ENCODE assay signal across 11 mouse cellular contexts in the genomic region with DNA sequence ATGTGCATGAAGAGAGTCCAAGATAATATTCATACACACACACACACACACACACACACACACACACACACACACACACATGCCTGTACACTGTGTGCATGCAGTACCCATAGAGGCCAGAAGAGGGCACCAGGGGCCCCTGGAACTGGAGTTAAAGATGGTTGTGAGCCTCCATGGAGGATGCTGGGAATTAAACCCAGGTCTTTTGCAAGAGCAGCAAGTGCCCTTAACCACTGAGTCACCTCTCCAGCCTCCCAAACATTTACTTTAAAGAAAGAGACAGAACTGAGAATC. TPM values are rescaled to one million over a fixed set of nuclear protein-coding genes. Genes with fewer than 3 reads are reported as not detected.
A peak's percentile ranks its signal among the peaks of the same experiment; 100 is the strongest.
DNase-seq lines count a peak whose midpoint lies in the region; ATAC-seq lines count a peak whose summit lies in the region.
"Had no signal": no experiment of that assay in that cellular context is flagged by ENCODE, and none has a peak within 500 bp of the region (broad histone marks: within the 10 kb centered on the region; RNA-seq: fewer than 3 reads in every experiment).

No protein-coding gene starts in this region.

- peak overlapping the region; percentile 66; the same call in 1 of the 2 replicates for H3K27ac ChIP-seq in kidney, embryonic 15.5 days
- H3K27ac ChIP-seq in kidney, embryonic 16.5 days (ENCODE audit: low read length), result no peak overlapping the region
- no peak overlapping the region for H3K27ac ChIP-seq in limb, embryonic 10.5 days

- H3K27me3 ChIP-seq in kidney, embryonic 15.5 days, result 0 out of 2 replicates have a peak, but pooled peaks cover 15% of the 10 kb centered on the region
- H3K27me3 ChIP-seq in kidney, embryonic 16.5 days (ENCODE audit: insufficient read depth, low read length), result 0 out of 2 replicates have a peak, but pooled peaks cover 5% of the 10 kb centered on the region
- H3K27me3 ChIP-seq in limb, embryonic 10.5 days (ENCODE audit: low read depth, poor library complexity, severe bottlenecking), result peaks cover 26% of the 10 kb centered on the region

- no peaks in the 10 kb centered on the region for H3K9me3 ChIP-seq in kidney, embryonic 15.5 days (replicated peaks)
- no peaks in the 10 kb centered on the region for H3K9me3 ChIP-seq in kidney, embryonic 16.5 days (ENCODE audit: low read length)
- no peaks in the 10 kb centered on the region for H3K9me3 ChIP-seq in limb, embryonic 10.5 days (replicated peaks)
- H3K9me3 ChIP-seq: lung, embryonic 15.5 days had no signal

- H3K4me2 ChIP-seq in kidney, embryonic 15.5 days, result no peak overlapping the region
- H3K4me2 ChIP-seq in kidney, embryonic 16.5 days (replicated peaks; ENCODE audit: low read depth, low read length), result no peak overlapping the region

- no peaks in the 10 kb centered on the region for H3K36me3 ChIP-seq in kidney, embryonic 15.5 days
- no peaks in the 10 kb centered on the region for H3K36me3 ChIP-seq in kidney, embryonic 16.5 days (ENCODE audit: insufficient read depth, low read length)
- H3K36me3 ChIP-seq in limb, embryonic 10.5 days, result no peaks in the 10 kb centered on the region
- H3K36me3 ChIP-seq: lung, embryonic 15.5 days had no signal

- peaks cover 48% of the 10 kb centered on the region for H3K4me1 ChIP-seq in kidney, embryonic 15.5 days
- peaks cover 34% of the 10 kb centered on the region; the same call in 1 of the 2 replicates for H3K4me1 ChIP-seq in kidney, embryonic 16.5 days (ENCODE audit: insufficient read depth, low read length)
- H3K4me1 ChIP-seq in limb, embryonic 10.5 days, result peaks cover 20% of the 10 kb centered on the region

- no peak overlapping the region for H3K9ac ChIP-seq in kidney, embryonic 15.5 days
- no peak overlapping the region for H3K9ac ChIP-seq in kidney, embryonic 16.5 days (replicated peaks; ENCODE audit: low read length)
- H3K9ac ChIP-seq: lung, embryonic 15.5 days had no signal

- H3K4me3 ChIP-seq in kidney, embryonic 15.5 days (replicated peaks), result no peak overlapping the region
- H3K4me3 ChIP-seq in kidney, embryonic 16.5 days (ENCODE audit: low read length), result no peak overlapping the region
- no peak overlapping the region for H3K4me3 ChIP-seq in limb, embryonic 10.5 days
- H3K4me3 ChIP-seq: lung, embryonic 15.5 days had no signal

- ATAC-seq in kidney, embryonic 15.5 days (replicated peaks; ENCODE audit: low FRiP score), result no peak
- ATAC-seq in kidney, embryonic 16.5 days (ENCODE audit: low FRiP score, low TSS enrichment), result no peak

- peak; percentile 75 to 76 for DNase-seq in B cell, adult 2 months
- peak; percentile 74 for DNase-seq in R1 (ENCODE audit: low read depth, low spot score)
- DNase-seq in lung, postnatal 36 days, result peak; percentile 30
- DNase-seq in MN1 (ENCODE audit: low spot score), result no peak
- DNase-seq in right cerebral cortex, postnatal 36 days (ENCODE audit: low spot score in 2 of 2), result no peak
- DNase-seq in limb, embryonic 10.5 days (ENCODE audit: low spot score), result no peak
- DNase-seq: embryo, embryonic 11 days; gastrocnemius, postnatal 25 days had no signal

RNA-seq across cellular contexts. Expression of a gene that starts 29.6 kb away (rescaled TPM):
- 250 and 266 TPM in 2 replicates for polyA plus RNA-seq in kidney, embryonic 15.5 days (2015; fragmentation: Nextera tagmentation; extraction: Ambion mirVana)
- polyA plus RNA-seq in kidney, embryonic 16.5 days (2015; fragmentation: Nextera tagmentation; extraction: Ambion mirVana), result 253 and 262 TPM in 2 replicates
- 372 and 439 TPM in 2 replicates for polyA plus RNA-seq in limb, embryonic 10.5 days (2016; fragmentation: Nextera tagmentation; extraction: Ambion mirVana)

RNA-seq across cellular contexts. Expression of a gene that starts 29.9 kb away (rescaled TPM):
- 1,138 and 1,220 TPM in 2 replicates for polyA plus RNA-seq in kidney, embryonic 15.5 days (2015; fragmentation: Nextera tagmentation; extraction: Ambion mirVana)
- polyA plus RNA-seq in kidney, embryonic 16.5 days (2015; fragmentation: Nextera tagmentation; extraction: Ambion mirVana), result 1,211 and 1,278 TPM in 2 replicates
- 879 and 888 TPM in 2 replicates for polyA plus RNA-seq in limb, embryonic 10.5 days (2016; fragmentation: Nextera tagmentation; extraction: Ambion mirVana)

RNA-seq across cellular contexts. Expression of a gene that starts 30.0 kb away (rescaled TPM):
- polyA plus RNA-seq in kidney, embryonic 15.5 days (2015; fragmentation: Nextera tagmentation; extraction: Ambion mirVana), result 2.8 and 3.0 TPM in 2 replicates
- 3.4 and 4.2 TPM in 2 replicates for polyA plus RNA-seq in kidney, embryonic 16.5 days (2015; fragmentation: Nextera tagmentation; extraction: Ambion mirVana)
- 3.4 and 3.8 TPM in 2 replicates for polyA plus RNA-seq in limb, embryonic 10.5 days (2016; fragmentation: Nextera tagmentation; extraction: Ambion mirVana)

RNA-seq across cellular contexts. Expression of a gene that starts 38.2 kb away (rescaled TPM):
- polyA plus RNA-seq in kidney, embryonic 15.5 days (2015; fragmentation: Nextera tagmentation; extraction: Ambion mirVana), result 9.6 and 11.5 TPM in 2 replicates
- 10.0 and 10.9 TPM in 2 replicates for polyA plus RNA-seq in kidney, embryonic 16.5 days (2015; fragmentation: Nextera tagmentation; extraction: Ambion mirVana)
- polyA plus RNA-seq in limb, embryonic 10.5 days (2016; fragmentation: Nextera tagmentation; extraction: Ambion mirVana), result 1.4 and 1.7 TPM in 2 replicates

RNA-seq across cellular contexts. Expression of a gene that starts 50.5 kb away (rescaled TPM):
- polyA plus RNA-seq in kidney, embryonic 15.5 days (2015; fragmentation: Nextera tagmentation; extraction: Ambion mirVana), result 3.0 and 4.0 TPM in 2 replicates
- 2.3 and 2.4 TPM in 2 replicates for polyA plus RNA-seq in kidney, embryonic 16.5 days (2015; fragmentation: Nextera tagmentation; extraction: Ambion mirVana)
- polyA plus RNA-seq in limb, embryonic 10.5 days (2016; fragmentation: Nextera tagmentation; extraction: Ambion mirVana), result 2.7 and 3.4 TPM in 2 replicates

Comparison
In these comparisons a context has a peak if more than half of its experiments do, and no peak if none do; other contexts are left out.
1. DNase-seq: peak in B cell, adult 2 months (2 of 2), R1 (single experiment) and lung, postnatal 36 days (single experiment); none in MN1 (single experiment), right cerebral cortex, postnatal 36 days (0 of 2) and limb, embryonic 10.5 days (single experiment).